Mouse (Mus musculus) gastrocnemius, postnatal 36 days (tissue): ENCODE data around the gene Gm48552. TPM values are rescaled to one million over a fixed set of nuclear protein-coding genes. Genes with fewer than 3 reads are reported as not detected.

Source experiments
- DNase-seq, 2 experiments: peaks; one replicate each; pipeline ENCODE4 v3.0.0; 2022
- intact Hi-C: fragments of 180-260 bp; cut with DNase I; formaldehyde crosslinking; loops from one replicate; pipeline ENCODE4 v1.15.1; 2025
- total RNA-seq, 2 experiments: library from RNA; stranded (reverse); gene quantifications; 2 replicates each; pipeline ENCODE4 v1.2.3; 2021

Gene Gm48552
- total RNA-seq, 2 experiments from 2014 or later = 0.59 to 0.77 TPM

- peak; percentile 6 to 20 for DNase-seq
- intact Hi-C loops = no loop called here
Observed at GRCm38 (mm10) chr10:81417227-81418215, 28.7 kb downstream of the Gm48552 start.

- peak; percentile 4 to 13 for DNase-seq
- intact Hi-C loops = no loop called here
Observed at GRCm38 (mm10) chr10:81418216-81419070, 29.6 kb downstream of the Gm48552 start.

GRCm38 (mm10) chr10:81419111-81419928 lies 30.5 kb downstream of the Gm48552 start:
- intact Hi-C loops = no loop called here
- peak; percentile 3 to 13 for DNase-seq

GRCm38 (mm10) chr10:81420191-81420767 lies 31.5 kb downstream of the Gm48552 start:
- DNase-seq = peak; percentile 6 to 25
- intact Hi-C loops = no loop called here

- intact Hi-C loops = no loop called here
- DNase-seq = peak in 1 of 2 experiments; percentile 4
Observed at GRCm38 (mm10) chr10:81421041-81421796, 32.4 kb downstream of the Gm48552 start.

- DNase-seq = peak; percentile 45 to 48
- intact Hi-C loops = no loop called here
Observed at GRCm38 (mm10) chr10:81421797-81422100, 32.9 kb downstream of the Gm48552 start.

- DNase-seq = peak; percentile 21 to 40
- intact Hi-C loops = no loop called here
Observed at GRCm38 (mm10) chr10:81422191-81422590, 33.4 kb downstream of the Gm48552 start.

- intact Hi-C loops = no loop called here
- DNase-seq = no peak
Observed at GRCm38 (mm10) chr10:81422661-81423217, 33.9 kb downstream of the Gm48552 start.

- intact Hi-C loops = no loop called here
- DNase-seq = peak in 1 of 2 experiments; percentile 4
Observed at GRCm38 (mm10) chr10:81423476-81424245, 34.9 kb downstream of the Gm48552 start.

GRCm38 (mm10) chr10:81424246-81425051 lies 35.6 kb downstream of the Gm48552 start:
- intact Hi-C loops = loop anchor here (1.0 kb wide), 1 partner anchor 9 kb away; no protein-coding TSS in a partner anchor
- peak; percentile 78 to 79 for DNase-seq

GRCm38 (mm10) chr10:81425236-81425850 lies 36.5 kb downstream of the Gm48552 start:
- intact Hi-C loops = loop anchor here (1.0 kb wide), 1 partner anchor 10 kb away; no protein-coding TSS in a partner anchor
- peak; percentile 51 to 72 for DNase-seq

- peak; percentile 40 to 43 for DNase-seq
- intact Hi-C loops = no loop called here
Observed at GRCm38 (mm10) chr10:81426081-81426671, 37.4 kb downstream of the Gm48552 start.

GRCm38 (mm10) chr10:81426897-81427296 lies 38.1 kb downstream of the Gm48552 start:
- DNase-seq = peak; percentile 67 to 71

GRCm38 (mm10) chr10:81427327-81427726 lies 38.5 kb downstream of the Gm48552 start:
- DNase-seq = peak in 1 of 2 experiments; percentile 17
- intact Hi-C loops = no loop called here

More at GRCm38 (mm10) chr10:81426897-81427296, 38.1 kb downstream of the Gm48552 start:
- intact Hi-C loops = no loop called here

GRCm38 (mm10) chr10:81427804-81428506 lies 39.1 kb downstream of the Gm48552 start:
- no peak for DNase-seq
- intact Hi-C loops = no loop called here

- intact Hi-C loops = no loop called here
Observed at GRCm38 (mm10) chr10:81428507-81428870, 39.7 kb downstream of the Gm48552 start.

More at GRCm38 (mm10) chr10:81428507-81428870, 39.7 kb downstream of the Gm48552 start:
- DNase-seq = no peak
